Mouse (Mus musculus) midbrain, embryonic 16.5 days (tissue): ENCODE results near the gene Lrp4. TPM values are rescaled to one million over a fixed set of nuclear protein-coding genes. Genes with fewer than 3 reads are reported as not detected.

Experiments
- ATAC-seq: fragments of 200-750 bp; cut with Nextera tagmentation; 2 replicates; pipeline ENCODE4 v1.8.0; 2017; ENCODE audit warnings: moderate TSS enrichment
- H3K27ac ChIP-seq: fragments of 300-500 bp; sonication (generic); 2 replicates; pipeline ENCODE4 v1.5.1; 2014; ENCODE audit warnings: mild to moderate bottlenecking, low read length, mixed read lengths
- H3K27me3 ChIP-seq: fragments of 300-500 bp; sonication (generic); 2 replicates; pipeline ENCODE4 v1.6.1; 2014; ENCODE audit warnings: low read depth, low read length, mixed read lengths; ENCODE audit not compliant: control insufficient read depth, insufficient read depth
- H3K36me3 ChIP-seq: fragments of 300-500 bp; sonication (generic); 2 replicates; pipeline ENCODE4 v1.6.1; 2014; ENCODE audit warnings: mild to moderate bottlenecking, low read length, moderate library complexity, mixed read lengths; ENCODE audit not compliant: control insufficient read depth, insufficient read depth
- H3K4me1 ChIP-seq: fragments of 300-500 bp; sonication (generic); 2 replicates; pipeline ENCODE4 v1.6.1; 2014; ENCODE audit warnings: mild to moderate bottlenecking, low read length, mixed read lengths; ENCODE audit not compliant: control insufficient read depth, insufficient read depth
- H3K4me2 ChIP-seq: fragments of 300-500 bp; sonication (generic); 2 replicates; pipeline ENCODE4 v1.6.1; 2014; ENCODE audit warnings: mild to moderate bottlenecking, low read length, mixed read lengths
- H3K4me3 ChIP-seq: fragments of 300-500 bp; sonication (generic); 2 replicates; pipeline ENCODE4 v1.5.1; 2014; ENCODE audit warnings: low read depth, mild to moderate bottlenecking, low read length, moderate library complexity, mixed read lengths
- H3K9ac ChIP-seq: fragments of 300-500 bp; sonication (generic); 2 replicates; pipeline ENCODE4 v1.6.1; 2014; ENCODE audit warnings: low read depth, low read length, mixed read lengths
- H3K9me3 ChIP-seq: fragments of 300-500 bp; sonication (generic); replicated peaks from 2 replicates; pipeline ENCODE4 v1.6.1; 2014; ENCODE audit warnings: mild to moderate bottlenecking, low read length, mixed read lengths; ENCODE audit not compliant: control insufficient read depth, poor library complexity, severe bottlenecking
- WGBS: fragments of 180-500 bp; shearing (Covaris S2); extraction: QIAGEN DNeasy Blood & Tissue Kit; methylation state at CpG from one replicate; pipeline ENCODE4 v1.1.7; 2014; 5-methylcytosine and 5-hydroxymethylcytosine counted together
- polyA plus RNA-seq: library from polyadenylated mRNA; unstranded; fragments of >200 nt; fragmentation: Nextera tagmentation; extraction: Ambion mirVana; gene quantifications from 2 replicates; pipeline ENCODE4 v1.2.1, GENCODE M21; 2015

Lrp4 gene
- polyA plus RNA-seq, 1 experiment from 2014 or later: 3.6 TPM

GRCm38 (mm10) chr2:91537588-91538205 is 80.4 kb downstream of the Lrp4 start:
- Histone ChIP-seq H3K9me3 (no peaks in the 10 kb centered on the region), H3K4me1 (peaks cover 10% of the 10 kb centered on the region), H3K4me2 (peak overlapping the region; percentile 53), H3K36me3 (no peaks in the 10 kb centered on the region), H3K4me3 (peak overlapping the region; percentile 26), H3K27ac (no peak overlapping the region), H3K27me3 (no peaks in the 10 kb centered on the region), H3K9ac (peak overlapping the region; percentile 47)
- WGBS: under 1% methylated on average over 17 of the region's 17 CpGs
- ATAC-seq: peak; percentile 85

Other genes with a start within 250 kb of the Lrp4 start
- 18.1 and 18.4 TPM in 2 replicates for gene Ddb2, start 220.5 kb upstream of the Lrp4 start, polyA plus RNA-seq
- gene Pacsin3, start 201.6 kb upstream of the Lrp4 start, polyA plus RNA-seq: 9.7 and 17.5 TPM in 2 replicates
- gene Arfgap2, start 192.5 kb upstream of the Lrp4 start, polyA plus RNA-seq: 73.0 and 74.4 TPM in 2 replicates
- 173 and 178 TPM in 2 replicates for gene 1110051M20Rik, start 12.8 kb upstream of the Lrp4 start, polyA plus RNA-seq
- gene Ckap5, start 69.3 kb downstream of the Lrp4 start, polyA plus RNA-seq: 99.7 and 110 TPM in 2 replicates
- gene F2, start 178.9 kb downstream of the Lrp4 start, polyA plus RNA-seq: 0.20 and 0.22 TPM in 2 replicates
- 11.2 and 13.2 TPM in 2 replicates for gene Zfp408, start 192.3 kb downstream of the Lrp4 start, polyA plus RNA-seq
- gene Arhgap1, start 192.3 kb downstream of the Lrp4 start, polyA plus RNA-seq: 95.9 and 97.1 TPM in 2 replicates